Mouse (Mus musculus) layer of hippocampus, postnatal 25 days (tissue): ENCODE data around the gene Gm6904. TPM values are rescaled to one million over a fixed set of nuclear protein-coding genes. Genes with fewer than 3 reads are reported as not detected.
"Not testable (repeated sequence)": the region's sequence is repeated elsewhere in the genome, so short reads cannot be mapped to it uniquely, and the experiment has no call there.

Experiments
- DNase-seq, 2 experiments: peaks; one replicate each; pipeline ENCODE4 v3.0.0; 2022; ENCODE audit warnings: mixed read lengths in 2 of 2, low spot score in 1 of 2; ENCODE audit errors: extremely low spot score in 1 of 2
- total RNA-seq, 2 experiments: library from RNA; stranded (reverse); gene quantifications; 2 replicates each; pipeline ENCODE4 v1.2.3; 2021

Gm6904 gene
- not detected for total RNA-seq

GRCm38 (mm10) chr14:59260056-59260455, at the start of gene Gm6904:
Gene Gm6904, minus strand, starts transcription at chr14:59260216.
- no peak for DNase-seq

GRCm38 (mm10) chr14:59297391-59297790, 37.4 kb upstream of the Gm6904 start, which contains the start of gene Phf11a:
Gene Phf11a, minus strand, starts transcription at chr14:59297522.
- not testable (repeated sequence) for DNase-seq

GRCm38 (mm10) chr14:59291769-59292168, 31.8 kb upstream of the Gm6904 start:
- not testable (repeated sequence) for DNase-seq

GRCm38 (mm10) chr14:59274961-59275360, 14.9 kb upstream of the Gm6904 start:
- not testable (repeated sequence) for DNase-seq

GRCm38 (mm10) chr14:59255861-59256260, 4.2 kb downstream of the Gm6904 start:
- DNase-seq = not testable (repeated sequence)

GRCm38 (mm10) chr14:59250350-59250749, 9.7 kb downstream of the Gm6904 start:
- not testable (repeated sequence) for DNase-seq

GRCm38 (mm10) chr14:59233635-59234034, 26.4 kb downstream of the Gm6904 start:
- no peak for DNase-seq

GRCm38 (mm10) chr14:59232003-59232402, 28.0 kb downstream of the Gm6904 start:
- no peak for DNase-seq

- DNase-seq = no peak
Observed at GRCm38 (mm10) chr14:59230331-59230966, 29.6 kb downstream of the Gm6904 start.

- no peak for DNase-seq
Observed at GRCm38 (mm10) chr14:59229822-59230221, 30.2 kb downstream of the Gm6904 start.

- DNase-seq = no peak
Observed at GRCm38 (mm10) chr14:59226240-59226639, 33.8 kb downstream of the Gm6904 start.

- DNase-seq = no peak
Observed at GRCm38 (mm10) chr14:59219241-59219640, 40.8 kb downstream of the Gm6904 start.

GRCm38 (mm10) chr14:59209816-59210215, 50.2 kb downstream of the Gm6904 start:
- no peak for DNase-seq

- no peak for DNase-seq
Observed at GRCm38 (mm10) chr14:59209003-59209402, 51.0 kb downstream of the Gm6904 start.

- DNase-seq = no peak
Observed at GRCm38 (mm10) chr14:59205976-59206583, 53.9 kb downstream of the Gm6904 start.

- DNase-seq = no peak
Observed at GRCm38 (mm10) chr14:59205461-59205860, 54.6 kb downstream of the Gm6904 start.

GRCm38 (mm10) chr14:59201604-59202215, 58.3 kb downstream of the Gm6904 start:
- no peak for DNase-seq

GRCm38 (mm10) chr14:59200711-59201603, 59.1 kb downstream of the Gm6904 start, which contains the start of gene Rcbtb1:
Gene Rcbtb1, plus strand, starts transcription at chr14:59201209.
- peak; percentile 78 to 86 for DNase-seq
